ENCODE assay signal across 8 mouse cellular contexts in genomic region chr9:120377726-120378125, GRCm38 (mm10).
A peak's percentile ranks its signal among the peaks of the same experiment; 100 is the strongest.
DNase-seq lines count a peak whose midpoint lies in the region; ATAC-seq lines count a peak whose summit lies in the region.

No protein-coding gene starts in this region.

- H3K9ac ChIP-seq in intestine, embryonic 14.5 days (ENCODE audit: low read length) = no peak overlapping the region
- H3K9ac ChIP-seq in intestine, embryonic 15.5 days = no peak overlapping the region

- no peaks in the 10 kb centered on the region for H3K4me1 ChIP-seq in intestine, embryonic 14.5 days (replicated peaks; ENCODE audit: control insufficient read depth, insufficient read depth, low read length)
- H3K4me1 ChIP-seq in intestine, embryonic 15.5 days (replicated peaks) = no peaks in the 10 kb centered on the region

- H3K27me3 ChIP-seq in intestine, embryonic 14.5 days (replicated peaks; ENCODE audit: control insufficient read depth, insufficient read depth, low read length) = no peaks in the 10 kb centered on the region
- H3K27me3 ChIP-seq in intestine, embryonic 15.5 days (replicated peaks) = no peaks in the 10 kb centered on the region

- ATAC-seq in intestine, embryonic 14.5 days (replicated peaks; ENCODE audit: low FRiP score, low TSS enrichment, low read depth) = no peak; the same call in 1 of the 2 replicates
- ATAC-seq in intestine, embryonic 15.5 days = no peak
- no peak for ATAC-seq in erythroid progenitor cell, adult 5-6 weeks (replicated peaks; ENCODE audit: low FRiP score, poor library complexity, severe bottlenecking)

- peak; percentile 75 for DNase-seq in intestine, embryonic 14.5 days (ENCODE audit: low spot score)
- peak; percentile 43 for DNase-seq in CD4-positive helper T cell, adult 2 months (ENCODE audit: low read depth, low spot score)
- DNase-seq in adipocyte (ENCODE audit: low spot score) = peak; percentile 86
- DNase-seq in embryo, embryonic 10.5 days (ENCODE audit: low spot score) = peak; percentile 86
- DNase-seq in kidney, postnatal 36 days = peak; percentile 58 to 80
- peak; percentile 6 to 11 for DNase-seq in natural killer cell, adult 2 months (ENCODE audit: low spot score in 2 of 2)

- 26% methylated on average over 11 of the region's 11 CpGs for WGBS in intestine, embryonic 14.5 days
- WGBS in intestine, embryonic 15.5 days = 23% methylated on average over 11 of the region's 11 CpGs

- no peaks in the 10 kb centered on the region for H3K9me3 ChIP-seq in intestine, embryonic 14.5 days (ENCODE audit: control insufficient read depth, low read length)
- H3K9me3 ChIP-seq in intestine, embryonic 15.5 days = no peaks in the 10 kb centered on the region

- H3K4me3 ChIP-seq in intestine, embryonic 14.5 days (ENCODE audit: low read depth, low read length) = no peak overlapping the region
- no peak overlapping the region for H3K4me3 ChIP-seq in intestine, embryonic 15.5 days (replicated peaks)

- no peaks in the 10 kb centered on the region for H3K36me3 ChIP-seq in intestine, embryonic 14.5 days (ENCODE audit: control insufficient read depth, insufficient read depth, low read length)
- no peaks in the 10 kb centered on the region for H3K36me3 ChIP-seq in intestine, embryonic 15.5 days

- H3K4me2 ChIP-seq in intestine, embryonic 14.5 days (ENCODE audit: low read length) = no peak overlapping the region
- no peak overlapping the region for H3K4me2 ChIP-seq in intestine, embryonic 15.5 days (replicated peaks)

- no peak overlapping the region for H3K27ac ChIP-seq in intestine, embryonic 14.5 days (ENCODE audit: low read depth)
- no peak overlapping the region for H3K27ac ChIP-seq in intestine, embryonic 15.5 days

Comparison
In these comparisons a context has a peak if more than half of its experiments do, and no peak if none do; other contexts are left out.
1. DNase-seq: peak in every context shown above with its lines; median percentile 86 in adipocyte; 86 in embryo, embryonic 10.5 days; 75 in intestine, embryonic 14.5 days; 69 in kidney, postnatal 36 days; 43 in CD4-positive helper T cell, adult 2 months; 8 in natural killer cell, adult 2 months.